Comparison of ENCODE assay signal across 18 mouse cellular contexts in the genomic region with DNA sequence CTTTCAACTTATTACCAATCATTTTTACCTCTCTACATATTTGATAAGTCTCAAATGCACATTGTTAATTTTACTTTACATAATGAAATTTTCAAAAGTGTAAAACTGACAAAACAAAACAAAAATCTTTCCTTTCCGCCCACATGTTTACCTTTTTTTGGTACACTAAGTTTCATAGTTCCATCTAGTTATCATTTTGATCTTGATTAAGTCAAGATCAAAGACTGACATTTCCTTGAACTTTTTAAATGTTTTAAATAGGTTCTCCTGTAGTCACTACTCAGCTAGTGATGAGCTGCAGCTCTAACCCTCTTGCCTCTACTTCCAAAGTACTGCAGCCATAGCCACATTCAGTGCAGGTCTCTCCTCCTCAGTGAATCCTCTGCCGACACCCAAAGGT.
"Had no signal": no experiment of that assay in that cellular context is flagged by ENCODE, and none has a peak within 500 bp of the region (broad histone marks: within the 10 kb centered on the region; RNA-seq: fewer than 3 reads in every experiment).

No protein-coding gene starts in this region.

- H3K27me3 ChIP-seq: midbrain, embryonic 12.5 days; midbrain, embryonic 15.5 days; neural tube, embryonic 13.5 days; neural tube, embryonic 15.5 days had no signal

- H3K4me2 ChIP-seq: lung, embryonic 14.5 days; midbrain, embryonic 12.5 days; midbrain, embryonic 15.5 days; neural tube, embryonic 13.5 days; neural tube, embryonic 15.5 days had no signal

- ATAC-seq: midbrain, embryonic 15.5 days had no signal

- H3K4me1 ChIP-seq: megakaryocyte, embryonic 14.5 days; midbrain, embryonic 12.5 days; midbrain, embryonic 15.5 days; neural tube, embryonic 13.5 days; neural tube, embryonic 15.5 days had no signal

- H3K4me3 ChIP-seq: megakaryocyte, embryonic 14.5 days; midbrain, embryonic 12.5 days; midbrain, embryonic 15.5 days; neural tube, embryonic 13.5 days; neural tube, embryonic 15.5 days had no signal

- DNase-seq: lung, adult 18-20 months; lung, embryonic 14.5 days; lung, postnatal 10 days; lung, postnatal 36 days; retina, postnatal 1 day; right cerebral cortex, adult 18-20 months; right cerebral cortex, postnatal 25 days; right cerebral cortex, postnatal 4 days; spleen, adult 18-20 months; thymus, adult 18-20 months; thymus, postnatal 14 days; thymus, postnatal 36 days had no signal

- H3K27ac ChIP-seq: macrophage; midbrain, embryonic 12.5 days; midbrain, embryonic 15.5 days; neural tube, embryonic 13.5 days; neural tube, embryonic 15.5 days had no signal

- H3K9ac ChIP-seq: lung, embryonic 14.5 days; midbrain, embryonic 12.5 days; midbrain, embryonic 15.5 days; neural tube, embryonic 13.5 days; neural tube, embryonic 15.5 days had no signal

- H3K9me3 ChIP-seq: midbrain, embryonic 12.5 days; midbrain, embryonic 15.5 days; neural tube, embryonic 15.5 days had no signal

- H3K36me3 ChIP-seq: midbrain, embryonic 12.5 days; midbrain, embryonic 15.5 days; neural tube, embryonic 13.5 days; neural tube, embryonic 15.5 days had no signal
